Mouse (Mus musculus) kidney, postnatal 4 days (tissue): ENCODE measurements at regions not wholly inside any gene's neighbourhood (a gene's known extent, or its start where the extent isn't known, plus 50 kb on each side); places are given as distances from the start of the nearest gene placed in this dataset.

Experiments used
- DNase-seq, 2 experiments: peaks; one replicate each; pipeline ENCODE4 v3.0.0; 2021; ENCODE audit warnings: mixed read lengths in 2 of 2

DNA sequence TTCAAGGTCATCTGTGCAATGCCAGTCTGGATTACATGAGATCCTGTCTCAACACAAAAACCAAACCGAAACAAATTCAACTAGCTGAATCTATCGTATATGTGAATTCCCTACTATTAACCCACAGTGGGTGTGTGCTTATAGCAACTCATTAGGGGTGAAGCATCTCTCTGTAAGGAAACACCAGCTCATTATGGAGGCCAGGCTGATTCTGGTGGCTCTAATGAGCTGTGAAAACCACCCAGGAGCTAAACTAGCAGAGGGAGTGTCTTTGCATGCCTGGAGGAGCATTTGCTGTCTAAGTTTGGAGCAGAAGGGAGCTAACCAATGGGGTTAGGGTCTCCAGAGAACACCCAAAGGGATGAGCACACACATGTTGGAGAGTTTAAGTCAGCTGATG, 54.1 kb upstream of the Adamts2 start:
- DNase-seq, result no peak

- peak in 1 of 2 experiments; percentile 12 for DNase-seq
Measured at GRCm38 (mm10) chr11:50546456-50547144, 55.3 kb upstream of the Adamts2 start.

- DNase-seq, result no peak
Measured at GRCm38 (mm10) chr11:50545421-50545820, 56.5 kb upstream of the Adamts2 start.

- DNase-seq, result peak; percentile 14 to 16
Measured at GRCm38 (mm10) chr11:50540136-50540535, 61.7 kb upstream of the Adamts2 start.

GRCm38 (mm10) chr11:50534266-50534665, 67.6 kb upstream of the Adamts2 start:
- DNase-seq, result no peak

DNA sequence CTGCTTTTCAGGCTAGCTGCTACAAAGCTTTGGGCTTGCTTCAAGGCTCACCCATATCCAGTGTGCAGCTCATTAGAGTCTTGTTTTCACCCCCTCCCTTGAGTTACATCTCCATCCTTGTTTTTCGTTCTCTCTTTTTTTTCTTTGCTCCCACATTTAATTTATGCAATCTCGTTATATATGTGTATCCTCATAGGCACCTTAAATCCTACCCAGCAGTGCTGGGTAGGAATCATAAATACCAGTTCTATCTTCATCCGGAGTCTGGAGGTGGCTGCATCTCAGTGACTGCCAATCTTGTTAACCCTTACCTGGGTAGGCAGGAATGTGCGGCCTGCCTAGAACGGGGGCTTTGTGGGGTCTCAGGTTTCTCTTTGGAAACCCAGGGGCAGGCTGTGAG, 74.0 kb upstream of the Adamts2 start:
- DNase-seq, result no peak

DNA sequence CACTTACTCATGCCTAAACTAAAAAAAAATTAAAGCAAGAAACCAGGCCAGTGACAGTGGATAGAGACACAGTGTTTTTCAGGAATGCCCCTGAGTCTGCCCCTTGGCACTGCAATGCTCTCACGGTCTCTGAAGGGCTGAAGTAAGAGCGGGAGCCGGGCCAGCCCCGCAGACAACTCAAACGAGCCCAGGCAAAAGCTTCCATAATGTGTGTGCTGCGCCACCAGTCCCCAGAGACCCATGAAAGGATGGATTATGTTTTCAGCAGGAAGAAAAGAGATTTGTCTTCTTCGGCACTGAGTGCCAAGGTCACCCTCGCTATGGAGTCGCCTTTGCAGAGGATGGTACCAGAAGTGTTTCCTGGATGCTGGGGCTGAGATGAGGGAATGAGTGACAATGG, 81.7 kb upstream of the Adamts2 start:
- DNase-seq, result no peak

GRCm38 (mm10) chr11:50507882-50508281, 77.0 kb upstream of the Rufy1 start:
- no peak for DNase-seq

DNA sequence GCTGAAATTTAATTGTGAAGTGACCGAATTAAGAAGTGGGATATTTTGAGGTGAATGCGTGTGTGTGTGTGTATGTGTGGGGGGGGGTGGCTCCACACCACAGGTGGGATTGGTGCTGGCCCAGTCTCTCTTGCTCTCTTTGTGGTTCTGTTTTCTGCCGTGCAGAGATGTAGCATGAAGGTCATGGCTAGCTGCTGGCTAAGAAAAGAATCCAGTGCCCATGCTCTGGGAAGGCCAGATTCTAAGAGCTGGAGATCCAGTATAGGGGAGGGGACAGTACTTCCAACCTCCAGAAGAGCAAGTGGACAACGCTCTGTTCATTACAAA, 76.5 kb upstream of the Rufy1 start:
- no peak for DNase-seq

DNA sequence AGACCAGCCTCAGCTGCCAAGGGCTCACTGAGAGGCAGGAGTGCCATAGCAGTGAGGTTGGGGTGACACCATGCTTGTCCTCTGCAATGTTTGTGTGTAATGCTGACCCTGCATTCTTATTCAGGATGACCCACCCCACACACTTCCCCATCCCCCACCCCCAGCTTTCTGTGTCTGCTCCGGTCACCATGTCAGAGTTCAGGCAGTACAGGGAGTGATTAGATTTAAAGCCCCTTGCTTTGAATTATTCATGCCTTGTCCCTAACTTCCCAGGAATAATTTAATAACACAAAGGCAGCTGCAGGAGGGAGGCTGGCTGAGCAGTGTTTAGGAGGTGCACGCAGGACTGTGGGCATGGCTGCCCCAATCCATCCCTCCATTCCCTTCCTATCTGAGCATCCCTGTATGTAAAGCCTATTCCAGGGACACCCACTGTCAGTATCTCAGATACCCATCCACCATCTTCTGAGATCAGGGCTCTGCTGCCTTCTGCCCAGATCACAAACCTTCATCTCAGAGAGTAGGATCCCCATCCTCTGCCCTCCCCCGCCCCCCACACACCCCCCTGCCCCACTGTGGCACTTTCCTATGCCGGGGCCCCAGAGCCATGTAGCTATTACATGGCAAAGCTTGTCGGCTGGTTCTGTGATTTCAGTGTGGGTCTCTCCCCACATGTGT, 76.0 kb upstream of the Rufy1 start:
- no peak for DNase-seq

GRCm38 (mm10) chr11:50501352-50501751, 70.4 kb upstream of the Rufy1 start:
- no peak for DNase-seq

DNA sequence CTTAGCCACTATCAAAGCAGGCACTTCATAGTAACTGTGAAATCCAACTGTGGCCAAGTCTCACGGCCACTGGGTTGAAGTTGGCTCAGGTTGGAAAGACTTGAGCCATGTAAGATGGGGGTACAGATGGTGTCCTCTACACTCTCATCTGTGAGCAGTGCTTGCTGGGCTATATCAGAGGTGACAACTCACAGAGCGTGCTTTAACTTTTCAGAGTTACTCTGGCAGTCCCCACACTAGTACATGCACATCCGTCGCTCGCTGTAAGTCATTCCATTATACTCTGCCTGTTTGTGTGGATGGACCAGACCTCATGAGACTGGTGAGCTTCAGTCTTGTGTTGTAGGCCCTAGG, 62.2 kb upstream of the Rufy1 start:
- no peak for DNase-seq

DNA sequence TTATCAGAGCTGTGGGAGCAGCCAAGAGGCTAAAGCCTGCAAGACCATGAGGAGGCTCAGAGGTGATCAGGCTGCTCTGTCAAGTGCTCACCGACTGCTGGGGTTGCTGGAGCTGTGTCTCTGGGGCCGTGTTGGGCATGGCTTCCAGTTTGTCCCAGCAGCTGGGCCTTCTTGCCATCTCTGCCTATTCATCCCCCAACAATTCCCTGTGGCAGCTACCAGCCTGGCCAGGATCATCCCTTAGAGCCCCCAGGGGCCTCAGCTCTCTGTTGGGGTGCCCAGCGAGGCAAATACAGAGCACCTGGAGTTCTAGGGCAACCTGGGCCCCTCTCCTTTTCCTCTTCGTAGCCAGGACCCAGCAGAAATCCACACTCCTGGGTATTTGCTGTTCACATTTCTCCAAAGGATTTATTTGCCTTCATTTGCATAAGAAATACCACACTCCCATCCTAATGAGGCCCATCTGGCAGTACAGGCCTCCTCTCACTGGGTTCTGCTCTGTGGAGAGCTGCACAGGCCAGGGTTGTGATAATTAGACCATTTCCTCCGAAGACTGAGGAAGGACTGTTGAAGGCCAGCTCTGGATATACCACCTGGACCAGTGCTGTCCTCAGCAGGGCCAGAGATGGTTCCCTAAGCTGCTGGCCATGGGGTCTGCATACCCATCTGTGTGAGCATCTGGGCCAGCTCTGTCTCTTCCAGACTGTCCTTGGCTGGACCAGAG, 61.6 kb upstream of the Rufy1 start:
- no peak for DNase-seq

DNA sequence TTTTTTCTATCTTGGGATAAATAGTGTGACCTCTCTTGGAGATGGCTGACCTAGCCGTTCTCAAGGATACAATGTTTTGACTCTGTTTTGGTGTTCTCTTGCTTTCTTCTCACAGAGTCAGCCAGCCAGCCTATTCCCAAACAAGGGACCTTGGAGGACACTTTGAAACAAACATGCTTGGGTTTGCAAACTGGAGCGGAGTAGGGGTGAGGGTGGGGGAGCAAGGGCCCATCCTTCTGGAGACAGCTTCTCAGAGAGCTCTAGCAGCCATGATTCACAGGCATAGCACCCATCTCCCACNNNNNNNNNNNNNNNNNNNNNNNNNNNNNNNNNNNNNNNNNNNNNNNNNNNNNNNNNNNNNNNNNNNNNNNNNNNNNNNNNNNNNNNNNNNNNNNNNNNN, 52.9 kb upstream of the Rufy1 start:
- DNase-seq, result no peak

DNA sequence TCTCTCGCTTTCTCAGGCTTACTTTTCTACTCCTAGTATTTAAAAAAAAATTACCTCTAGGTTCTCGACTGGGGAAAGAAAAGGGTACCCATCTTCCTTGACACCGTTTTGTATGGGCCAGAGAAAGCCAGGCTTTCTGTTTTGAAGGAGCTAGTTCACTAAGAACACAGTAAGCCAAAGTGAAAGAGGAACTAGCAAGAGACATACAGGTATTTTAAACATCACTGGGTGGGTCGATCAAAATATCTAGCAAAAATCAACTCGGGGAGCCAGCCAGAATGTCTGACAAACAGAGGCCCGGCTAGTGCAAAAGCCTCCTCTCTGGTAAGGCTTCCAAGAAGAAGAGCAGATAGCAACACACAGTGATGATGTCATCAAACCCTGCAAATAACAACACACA, 52.2 kb upstream of the Rufy1 start:
- no peak for DNase-seq

DNA sequence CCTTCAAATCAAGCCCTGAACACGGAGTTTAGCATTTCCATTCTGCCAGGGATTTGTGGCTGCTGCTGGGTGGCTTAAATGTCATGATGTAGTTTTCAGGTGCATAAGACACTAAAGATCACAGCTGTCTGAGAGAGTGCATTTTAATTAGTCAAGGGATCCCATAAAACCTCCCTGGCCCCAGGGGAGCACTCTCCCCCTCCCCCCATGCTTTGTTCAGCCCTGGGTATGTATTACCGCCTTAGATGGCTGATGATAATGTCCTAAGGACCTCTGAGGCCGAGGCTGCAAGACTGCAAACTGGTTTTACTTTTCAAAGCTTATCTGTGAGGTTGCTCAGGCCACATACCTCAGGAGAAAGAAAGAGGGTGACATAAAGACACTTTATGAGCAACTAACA, 51.7 kb upstream of the Rufy1 start:
- no peak for DNase-seq
